Mouse (Mus musculus): ENCODE data around the gene Rnaset2b.
"Not testable (repeated sequence)": the region's sequence is repeated elsewhere in the genome, so short reads cannot be mapped to it uniquely, and the experiment has no call there.

Rnaset2b gene

DNA sequence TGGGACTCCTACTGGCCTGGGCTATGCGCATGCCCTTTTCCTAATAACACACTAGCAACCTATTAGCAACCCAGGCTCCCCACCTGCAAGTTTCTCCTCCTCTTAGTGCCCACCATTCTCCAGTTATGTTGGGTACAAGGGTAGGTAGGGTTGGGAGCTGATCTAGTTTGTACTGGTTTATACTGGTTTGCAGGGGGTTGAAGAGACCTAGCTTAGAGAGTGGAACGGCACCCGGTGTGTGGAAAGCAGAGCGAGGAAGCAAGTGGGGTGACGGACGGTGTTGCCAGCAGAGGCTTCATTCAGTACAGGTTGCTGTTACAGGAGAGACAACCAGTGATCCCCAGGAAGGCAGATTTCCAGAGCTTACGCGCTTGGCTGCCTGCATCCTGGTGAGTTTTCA, at the start of gene Rnaset2b:
TSS of gene Rnaset2b (plus strand) at position 301 of the 400 bp plus-strand sequence.
- DNase-seq = not testable (repeated sequence)

GRCm38 (mm10) chr17:6931625-6932024, 38.8 kb upstream of the Rnaset2b start:
- not testable (repeated sequence) for DNase-seq

- DNase-seq = not testable (repeated sequence)
Measured at GRCm38 (mm10) chr17:6942560-6942959, 27.9 kb upstream of the Rnaset2b start.

DNA sequence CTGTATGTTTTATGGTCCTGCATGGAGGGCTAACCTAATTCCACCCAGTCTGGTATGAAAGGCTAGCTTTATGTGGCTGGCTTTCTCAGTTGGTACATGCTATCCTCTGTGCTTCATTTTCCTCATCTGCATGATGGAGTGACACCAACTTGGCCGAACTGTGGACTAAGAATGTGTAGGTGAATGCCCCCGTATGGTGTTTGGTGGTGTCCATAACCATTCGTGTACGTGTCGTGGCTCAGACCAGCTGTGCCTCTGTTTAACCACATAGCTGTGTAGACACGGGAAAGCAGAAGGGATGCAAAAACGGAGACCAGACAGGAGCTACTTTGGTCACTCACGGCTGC, 22.8 kb upstream of the Rnaset2b start:
- DNase-seq = not testable (repeated sequence)

GRCm38 (mm10) chr17:6947984-6948768, 22.3 kb upstream of the Rnaset2b start, which contains the start of gene Rsph3b:
Gene Rsph3b (minus strand): TSS chr17:6948682.
- peak; percentile 86 to 88 for DNase-seq

GRCm38 (mm10) chr17:6948769-6949228, 21.6 kb upstream of the Rnaset2b start:
- not testable (repeated sequence) for DNase-seq

GRCm38 (mm10) chr17:6958881-6959280, 11.6 kb upstream of the Rnaset2b start:
- DNase-seq = peak in 1 of 2 experiments; percentile 13

DNA sequence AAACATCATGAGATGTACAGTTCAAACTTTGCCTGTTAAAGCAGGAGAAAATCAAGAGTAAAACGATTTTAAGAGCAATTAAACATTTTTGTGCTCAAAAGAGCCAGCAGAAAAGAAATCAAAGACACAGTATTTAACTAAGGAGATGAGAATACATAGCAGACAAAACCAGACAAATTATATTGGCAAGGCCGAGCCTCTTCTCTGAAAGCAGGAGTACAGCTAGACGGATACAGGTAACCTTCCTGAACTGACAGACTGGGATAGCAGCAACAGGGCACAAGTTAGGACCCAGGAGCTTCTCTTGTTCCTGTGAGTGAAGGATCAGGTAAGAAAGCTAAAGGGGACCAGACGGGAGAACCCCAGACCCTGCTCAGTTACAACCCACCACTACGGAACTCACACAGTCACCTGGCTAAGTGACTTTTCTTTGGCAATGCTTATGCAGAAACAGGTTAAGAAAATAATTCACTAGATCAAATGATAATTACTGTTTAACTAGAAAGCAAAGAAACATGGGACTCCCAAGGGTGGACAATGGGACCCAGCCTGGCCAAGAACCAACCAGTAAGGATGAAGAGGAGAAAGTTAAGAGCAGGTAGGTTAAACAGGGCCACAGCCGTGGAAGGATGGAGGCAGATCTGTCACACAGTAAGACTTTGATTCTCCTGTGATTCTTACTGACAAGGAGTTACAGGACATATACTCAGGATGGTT, 10.7 kb upstream of the Rnaset2b start:
- DNase-seq = peak; percentile 63 to 71

DNA sequence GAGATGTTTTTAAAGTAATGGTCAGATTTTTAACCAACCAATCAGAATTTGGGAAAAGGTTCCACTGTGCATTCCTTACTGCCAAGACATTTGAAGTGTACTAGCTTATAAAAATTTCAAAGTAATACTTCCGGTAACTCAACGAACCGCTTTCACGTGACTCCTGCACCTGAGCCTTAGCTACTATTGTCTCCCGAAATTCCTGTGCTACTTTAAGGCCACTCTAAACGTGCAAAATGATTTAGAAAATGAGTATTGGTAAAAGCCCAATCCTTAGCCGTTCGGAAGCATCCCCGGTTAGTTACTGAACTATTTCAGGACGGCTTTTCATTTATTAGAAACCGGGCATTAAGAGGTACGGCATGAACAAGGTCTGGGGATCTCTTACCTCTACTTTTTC, 10.1 kb upstream of the Rnaset2b start:
- DNase-seq = not testable (repeated sequence)

DNA sequence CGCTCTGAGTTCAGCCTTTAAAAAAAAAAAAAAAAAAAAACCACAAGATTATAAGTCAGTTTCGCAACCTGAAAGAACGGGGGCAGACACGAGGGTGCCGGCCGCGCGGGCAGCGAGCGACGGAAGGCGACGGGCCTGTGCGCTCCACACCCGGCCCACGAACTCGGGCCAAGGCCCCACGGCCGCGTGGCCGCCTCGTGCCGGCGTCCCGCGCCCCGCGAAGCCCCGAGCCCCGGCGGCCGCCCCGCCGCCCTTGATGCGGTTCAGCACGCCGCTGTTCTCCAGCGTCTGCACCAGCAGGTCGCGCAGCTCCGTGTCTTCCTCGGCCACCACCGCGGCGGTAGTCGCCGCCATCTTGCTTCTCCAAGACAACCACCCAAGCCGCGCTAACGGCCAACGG, 9.7 kb upstream of the Rnaset2b start, which contains the start of gene Tagap1:
TSS of gene Tagap1 (minus strand) at position 381 of the 400 bp plus-strand sequence.
- DNase-seq = peak in 1 of 2 experiments; percentile 47

- peak; percentile 38 to 42 for DNase-seq
Measured at GRCm38 (mm10) chr17:6961181-6962000, 9.0 kb upstream of the Rnaset2b start.

- DNase-seq = not testable (repeated sequence)
Measured at GRCm38 (mm10) chr17:6962339-6962738, 8.1 kb upstream of the Rnaset2b start.

GRCm38 (mm10) chr17:6962936-6963335, 7.5 kb upstream of the Rnaset2b start:
- DNase-seq = not testable (repeated sequence)

DNA sequence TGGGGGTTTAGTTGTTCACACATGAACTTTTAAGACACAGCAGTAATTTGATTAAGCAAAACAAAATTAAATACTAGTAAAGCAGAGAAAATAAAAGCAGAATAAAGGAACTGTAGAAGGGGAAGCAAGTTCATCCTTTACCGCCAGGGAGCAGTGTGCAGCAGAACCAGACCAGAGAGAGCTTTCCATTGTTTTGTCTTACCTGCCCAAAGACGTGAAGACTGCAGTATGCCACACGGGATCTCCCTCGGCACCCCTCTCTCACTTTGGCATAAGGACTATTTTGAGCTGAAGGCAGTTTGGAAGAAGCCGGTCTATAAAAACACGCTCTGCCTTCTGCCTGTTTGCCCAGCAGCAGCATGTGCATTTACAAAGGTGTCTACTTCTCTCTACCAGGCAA, 5.1 kb upstream of the Rnaset2b start:
- peak in 1 of 2 experiments; percentile 30 for DNase-seq

DNA sequence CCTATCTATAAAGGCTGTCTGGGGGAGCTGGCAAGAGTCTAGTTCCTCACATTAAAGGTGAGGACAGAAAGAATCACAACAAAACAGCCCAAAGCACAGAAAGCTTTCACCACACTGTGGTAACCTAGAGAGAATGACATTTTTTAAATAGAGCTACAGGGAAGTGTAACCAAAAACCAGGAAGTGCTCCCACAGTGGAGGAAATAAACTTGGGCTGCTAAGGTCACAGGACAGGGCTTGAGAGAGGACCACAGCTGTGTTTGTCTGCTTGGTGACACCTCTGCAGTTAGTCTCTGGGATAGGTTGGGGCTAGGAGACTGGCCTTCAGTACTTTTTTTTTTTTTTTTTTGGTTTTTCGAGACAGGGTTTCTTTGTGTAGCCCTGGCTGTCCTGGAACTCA, 2.8 kb upstream of the Rnaset2b start:
- DNase-seq = not testable (repeated sequence)

DNA sequence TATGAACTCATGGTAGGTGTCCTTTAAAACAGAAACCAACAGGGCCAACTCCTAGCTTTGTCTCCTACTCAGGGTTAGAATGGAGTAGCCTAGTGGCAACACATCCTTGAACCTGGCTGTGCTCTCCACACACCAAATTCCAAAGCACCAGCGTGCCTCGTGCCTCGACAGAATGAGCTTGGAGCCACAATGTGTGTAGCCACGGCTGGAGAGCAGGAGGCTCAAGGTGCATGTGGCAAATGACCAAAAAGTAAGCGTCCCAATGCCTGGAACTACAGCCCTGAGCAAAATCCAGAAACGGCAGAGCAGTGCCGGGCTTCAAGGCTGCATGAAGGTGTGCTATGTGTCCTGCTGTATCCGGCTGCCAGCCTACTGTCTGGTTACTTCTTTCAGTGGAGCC, 804 bp downstream of the Rnaset2b start:
- peak; percentile 35 to 36 for DNase-seq

- not testable (repeated sequence) for DNase-seq
Measured at GRCm38 (mm10) chr17:6972836-6973396, 2.5 kb downstream of the Rnaset2b start.

DNA sequence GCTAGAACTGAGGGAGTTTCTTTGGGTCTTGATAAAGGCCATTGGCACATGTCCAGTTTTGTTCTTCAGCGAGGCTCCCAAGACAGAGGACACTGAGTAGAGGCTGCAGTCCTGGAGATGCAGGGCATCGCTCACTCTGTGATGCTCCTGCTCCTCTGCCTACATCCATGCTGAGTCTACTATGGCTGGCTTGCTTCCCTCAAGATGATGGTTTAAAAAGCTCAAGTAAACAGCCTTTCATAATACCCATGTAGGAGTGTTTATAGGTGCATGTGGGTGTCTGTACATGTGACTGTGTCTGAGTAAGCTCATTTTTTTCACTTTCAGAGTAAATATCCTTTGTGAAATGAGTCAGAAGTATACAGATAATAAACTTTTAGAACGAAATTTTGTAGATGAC, 4.6 kb downstream of the Rnaset2b start:
- not testable (repeated sequence) for DNase-seq

GRCm38 (mm10) chr17:6978287-6979248, 8.1 kb downstream of the Rnaset2b start, which contains the start of gene Gm49721:
Gene Gm49721 (plus strand): TSS chr17:6978904.
- DNase-seq = peak; percentile 80

GRCm38 (mm10) chr17:6979380-6979779, 8.9 kb downstream of the Rnaset2b start:
- DNase-seq = not testable (repeated sequence)

- not testable (repeated sequence) for DNase-seq
Measured at GRCm38 (mm10) chr17:6980144-6980543, 9.7 kb downstream of the Rnaset2b start.

All from kidney, adult 8-10 months (tissue).